Mouse (Mus musculus) liver, postnatal 0 days (tissue): ENCODE measurements at regions not wholly inside any gene's neighbourhood (a gene's known extent, or its start where the extent isn't known, plus 50 kb on each side); places are given as distances from the start of the nearest gene placed in this dataset.

Experiments
- CTCF ChIP-seq: sonication (generic); IDR thresholded peaks from 2 replicates; pipeline ENCODE4 v1.5.1; 2016; ENCODE audit warnings: antibody characterized with exemption, low read depth
- EP300 ChIP-seq: IDR thresholded peaks from 2 replicates; pipeline ENCODE4 v1.6.1; 2016; ENCODE audit warnings: antibody characterized with exemption, low read depth, mild to moderate bottlenecking

- TF ChIP-seq CTCF (no peak), EP300 (no peak)
These were observed 87.0 kb downstream of the 4930426L09Rik start for GRCm38 (mm10) chr2:19085105-19085504.
